Mouse (Mus musculus) E14TG2a.4 (cell line): ENCODE measurements around the gene Gm17660.

Source experiments
- H3K27me3 ChIP-seq: 2 replicates; pipeline ENCODE4 v1.6.1; 2014; ENCODE audit warnings: low read length, control low read depth; ENCODE audit not compliant: insufficient read depth
- H3K36me3 ChIP-seq: 2 replicates; pipeline ENCODE4 v1.6.1; 2014; ENCODE audit warnings: low read length, control low read depth; ENCODE audit not compliant: insufficient read depth
- H3K4me1 ChIP-seq: replicated peaks from 2 replicates; pipeline ENCODE4 v1.6.1; 2014; ENCODE audit warnings: low read depth, low read length, control low read depth
- H3K4me3 ChIP-seq: replicated peaks from 2 replicates; pipeline ENCODE4 v1.5.1; 2014; ENCODE audit warnings: mild to moderate bottlenecking, low read length
- H3K9me3 ChIP-seq: 2 replicates; pipeline ENCODE4 v1.6.1; 2014; ENCODE audit warnings: low read length, control low read depth
- CTCF ChIP-seq: conservative IDR thresholded peaks from 2 replicates; pipeline ENCODE4 v1.5.1; 2014; ENCODE audit warnings: low read length
- NANOG ChIP-seq: IDR thresholded peaks from 2 replicates; pipeline ENCODE4 v1.6.1; 2014; ENCODE audit warnings: borderline replicate concordance, low read length, mixed read lengths
- POU5F1 ChIP-seq: IDR thresholded peaks from 2 replicates; pipeline ENCODE4 v1.6.1; 2014; ENCODE audit warnings: low read length, borderline replicate concordance

The Gm17660 gene

DNA sequence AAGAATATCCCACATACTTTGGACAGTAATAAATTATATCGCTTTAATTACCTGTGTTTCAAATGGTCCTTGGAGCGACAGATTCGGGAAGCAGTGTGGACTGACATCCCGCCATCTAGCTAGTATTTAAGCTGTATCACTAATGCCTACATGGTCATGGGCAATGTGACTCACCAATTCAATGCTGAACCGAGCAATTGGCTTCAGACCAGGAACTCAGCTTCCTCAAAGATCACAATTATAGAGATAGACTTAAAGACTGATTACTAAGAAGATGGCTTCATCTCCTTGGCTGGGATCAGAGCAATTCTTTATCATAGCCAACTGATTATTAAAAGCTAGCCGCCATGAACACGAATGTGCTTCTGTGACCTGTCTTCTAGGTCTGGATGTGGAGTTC is at the start of gene Gm17660:
Gm17660 (minus strand) TSS at position 101 of the 400 bp plus-strand sequence.
- Histone ChIP-seq H3K36me3 (no peaks in the 10 kb centered on the region), H3K27me3 (0 out of 2 replicates have a peak, but pooled peaks cover 7% of the 10 kb centered on the region), H3K9me3 (no peaks in the 10 kb centered on the region), H3K4me3 (no peak within 1 kb of the TSS), H3K4me1 (peaks cover 22% of the 10 kb centered on the region)
- TF ChIP-seq NANOG (no peak), CTCF (no peak), POU5F1 (no peak)

GRCm38 (mm10) chr5:104126561-104127320 is 49.3 kb upstream of the Gm17660 start:
- Histone ChIP-seq H3K4me1 (peaks cover 4% of the 10 kb centered on the region; the same call in 1 of the 2 replicates), H3K9me3 (no peaks in the 10 kb centered on the region), H3K4me3 (no peak overlapping the region), H3K27me3 (no peaks in the 10 kb centered on the region), H3K36me3 (no peaks in the 10 kb centered on the region)
- TF ChIP-seq NANOG (no peak), CTCF (no peak), POU5F1 (no peak)

GRCm38 (mm10) chr5:104124016-104124658 is 46.7 kb upstream of the Gm17660 start:
- H3K4me1 ChIP-seq: peaks cover 4% of the 10 kb centered on the region; the same call in 1 of the 2 replicates
- no peak for TF ChIP-seq NANOG
- no peak for TF ChIP-seq POU5F1
- no peak for TF ChIP-seq CTCF
- no peaks in the 10 kb centered on the region for H3K9me3 ChIP-seq
- no peak overlapping the region for H3K4me3 ChIP-seq
- no peaks in the 10 kb centered on the region for H3K27me3 ChIP-seq
- no peaks in the 10 kb centered on the region for H3K36me3 ChIP-seq

DNA sequence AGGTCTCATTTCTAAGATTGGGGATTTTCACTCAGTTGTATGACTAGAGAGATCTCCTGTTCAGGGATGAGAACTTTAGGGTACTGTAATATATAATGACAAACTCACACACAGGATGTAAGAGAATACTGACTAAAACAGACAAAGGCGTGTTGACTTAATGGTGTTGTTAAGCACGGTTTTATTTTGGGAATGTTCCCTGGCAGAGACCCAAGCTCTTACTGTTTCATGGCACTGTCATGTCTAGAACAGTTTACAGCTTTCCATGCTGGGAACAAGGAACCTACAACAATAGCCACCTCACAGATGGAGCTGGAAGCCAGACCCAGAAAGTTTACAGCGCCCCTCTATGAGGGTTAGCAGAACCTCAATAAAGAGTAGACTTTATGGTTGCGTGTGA is 38.5 kb upstream of the Gm17660 start:
- no peak for TF ChIP-seq POU5F1
- no peak for TF ChIP-seq CTCF
- TF ChIP-seq NANOG: no peak
- H3K36me3 ChIP-seq: no peaks in the 10 kb centered on the region
- no peaks in the 10 kb centered on the region for H3K27me3 ChIP-seq
- no peaks in the 10 kb centered on the region for H3K9me3 ChIP-seq
- H3K4me3 ChIP-seq: no peak overlapping the region
- peaks cover 34% of the 10 kb centered on the region for H3K4me1 ChIP-seq

DNA sequence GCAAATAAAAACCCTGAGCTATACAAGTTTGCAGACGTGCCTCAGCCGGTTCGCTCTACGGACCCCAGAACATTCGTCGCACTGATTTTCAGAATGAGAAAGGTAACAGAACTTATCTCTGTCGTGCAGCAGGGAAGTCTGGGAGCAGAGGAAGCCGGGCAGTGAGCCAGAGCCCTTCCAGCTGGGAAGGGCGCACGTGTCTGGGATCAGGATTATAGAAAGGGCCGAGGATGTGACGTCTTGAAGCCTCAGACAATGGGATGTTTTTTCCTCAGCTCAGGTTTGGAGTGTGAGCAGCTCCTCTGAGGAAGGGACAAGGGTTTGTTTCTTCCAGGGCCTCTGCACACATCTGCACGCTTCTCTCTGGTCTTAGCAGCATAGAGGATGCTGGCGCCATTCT is 37.7 kb upstream of the Gm17660 start:
- TF ChIP-seq NANOG: no peak
- Histone ChIP-seq H3K36me3 (no peaks in the 10 kb centered on the region), H3K9me3 (no peaks in the 10 kb centered on the region), H3K4me3 (no peak overlapping the region), H3K27me3 (no peaks in the 10 kb centered on the region), H3K4me1 (peaks cover 41% of the 10 kb centered on the region)

- Histone ChIP-seq H3K4me1 (peaks cover 56% of the 10 kb centered on the region), H3K36me3 (no peaks in the 10 kb centered on the region), H3K4me3 (no peak within 1 kb of the TSS), H3K27me3 (no peaks in the 10 kb centered on the region), H3K9me3 (no peaks in the 10 kb centered on the region)
- TF ChIP-seq NANOG: no peak
These were observed 36.2 kb upstream of the Gm17660 start, which contains the start of gene Sparcl1 for GRCm38 (mm10) chr5:104113491-104114172. Gene Sparcl1, minus strand, starts transcription at chr5:104113733.

DNA sequence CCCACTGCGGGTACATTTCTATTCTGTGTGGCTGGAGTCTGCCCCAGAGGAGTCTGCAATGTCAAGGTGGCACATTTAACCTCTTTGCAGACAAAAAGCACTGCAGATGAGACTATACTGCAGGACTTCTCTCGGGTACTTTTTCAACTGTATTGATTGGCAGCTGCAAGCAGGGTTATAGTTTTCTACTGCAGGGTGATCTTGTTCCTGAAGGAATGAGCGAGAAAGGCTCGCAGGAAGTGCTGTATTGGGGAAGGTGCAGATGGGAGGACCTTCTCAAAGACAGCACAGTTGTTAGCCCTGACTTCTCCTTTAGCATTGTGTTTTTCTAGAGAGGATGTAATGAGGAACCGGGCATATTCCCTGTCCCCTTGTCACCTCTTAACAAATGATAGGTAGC is 35.1 kb upstream of the Gm17660 start:
- no peak overlapping the region for H3K4me3 ChIP-seq
- no peaks in the 10 kb centered on the region for H3K27me3 ChIP-seq
- H3K4me1 ChIP-seq: peaks cover 67% of the 10 kb centered on the region
- H3K36me3 ChIP-seq: no peaks in the 10 kb centered on the region
- no peaks in the 10 kb centered on the region for H3K9me3 ChIP-seq
- TF ChIP-seq NANOG (no peak), POU5F1 (no peak), CTCF (no peak)

GRCm38 (mm10) chr5:104112016-104112415 is 34.6 kb upstream of the Gm17660 start:
- Histone ChIP-seq H3K36me3 (no peaks in the 10 kb centered on the region), H3K4me3 (no peak overlapping the region), H3K4me1 (peaks cover 72% of the 10 kb centered on the region), H3K9me3 (no peaks in the 10 kb centered on the region), H3K27me3 (no peaks in the 10 kb centered on the region)
- TF ChIP-seq NANOG: peak; percentile 10; the same call in 1 of the 2 replicates
- no peak for TF ChIP-seq POU5F1
